Mouse (Mus musculus) spleen, adult 2 months (tissue): ENCODE measurements around the gene Phf14.

Experiments used
- CTCF ChIP-seq: fragments of 200-500 bp; IDR thresholded peaks from 2 replicates; pipeline ENCODE4 v1.5.1; 2011; ENCODE audit warnings: mild to moderate bottlenecking, inconsistent platforms; ENCODE audit not compliant: insufficient read depth, insufficient read length, insufficient replicate concordance; ENCODE audit errors: extremely low read depth
- POLR2A ChIP-seq: fragments of 200-500 bp; IDR thresholded peaks from 2 replicates; pipeline ENCODE4 v1.6.1; 2011; ENCODE audit warnings: low read depth, low read length, inconsistent platforms

DNA sequence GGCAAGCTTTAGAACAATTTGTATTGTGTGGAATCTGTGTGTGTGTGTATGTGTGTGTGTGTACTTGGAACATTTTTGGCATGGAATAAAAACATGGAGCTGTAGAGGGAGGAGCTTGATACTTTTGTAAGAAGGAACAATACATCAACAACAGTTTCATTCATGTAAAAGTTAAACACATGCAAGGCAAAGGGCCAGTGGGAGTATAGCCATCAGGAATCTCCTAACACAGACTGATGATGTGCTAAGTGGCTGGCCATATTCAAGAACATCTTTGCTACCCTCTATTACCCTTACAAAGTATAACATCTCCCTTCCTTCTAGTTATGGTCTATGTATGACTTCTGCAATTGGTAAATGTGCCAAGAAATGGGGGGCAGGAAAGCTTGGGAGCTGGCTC, 215.2 kb downstream of the Phf14 start:
- TF ChIP-seq CTCF: no peak
- TF ChIP-seq POLR2A: no peak
